Mouse (Mus musculus) adrenal gland, postnatal 14 days (tissue): Measurements from ENCODE around the gene Fermt3. TPM values are rescaled to one million over a fixed set of nuclear protein-coding genes. Genes with fewer than 3 reads are reported as not detected.
A peak's percentile ranks its signal among the peaks of the same experiment; 100 is the strongest.

Experiments
- DNase-seq: peaks from one replicate; pipeline ENCODE4 v3.0.0; 2021; ENCODE audit warnings: mixed read lengths
- total RNA-seq: library from RNA; stranded (reverse); gene quantifications from 2 replicates; pipeline ENCODE4 v1.2.3, GENCODE M21; 2021

The Fermt3 gene
- total RNA-seq, 1 experiment from 2014 or later = 6.4 TPM

DNA sequence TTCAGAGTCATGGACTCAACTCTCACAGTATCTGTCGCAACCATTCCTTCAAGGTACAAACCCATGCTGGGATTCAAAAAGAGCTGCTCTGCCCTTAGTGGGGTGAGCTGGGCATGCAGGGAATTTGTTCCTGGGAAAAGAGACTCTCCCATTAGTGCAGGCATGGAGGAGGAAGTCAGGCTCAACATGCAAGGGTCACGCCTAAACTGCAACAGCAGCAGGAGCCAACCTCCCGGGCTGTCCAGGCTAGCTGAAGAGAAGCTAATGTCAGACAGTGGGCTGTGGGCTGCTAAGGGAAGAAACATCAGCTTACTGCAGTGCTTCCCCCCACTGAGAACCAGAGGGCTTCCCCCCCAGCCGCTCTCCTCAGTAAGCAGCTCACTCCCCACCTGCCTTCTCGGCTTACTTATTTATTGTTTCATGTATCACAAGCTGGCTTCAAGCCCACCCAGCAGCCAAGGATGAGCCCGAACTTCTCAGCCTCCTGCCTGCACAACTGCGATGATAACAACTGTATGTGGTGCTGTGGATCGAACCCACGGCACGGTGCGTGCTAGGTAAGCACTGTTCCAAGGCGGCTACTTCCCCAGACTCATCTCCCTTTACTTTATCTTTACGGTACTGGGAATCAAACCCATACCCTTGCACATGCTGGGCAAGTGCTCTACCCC lies 46.9 kb downstream of the Fermt3 start:
- DNase-seq = no peak

DNA sequence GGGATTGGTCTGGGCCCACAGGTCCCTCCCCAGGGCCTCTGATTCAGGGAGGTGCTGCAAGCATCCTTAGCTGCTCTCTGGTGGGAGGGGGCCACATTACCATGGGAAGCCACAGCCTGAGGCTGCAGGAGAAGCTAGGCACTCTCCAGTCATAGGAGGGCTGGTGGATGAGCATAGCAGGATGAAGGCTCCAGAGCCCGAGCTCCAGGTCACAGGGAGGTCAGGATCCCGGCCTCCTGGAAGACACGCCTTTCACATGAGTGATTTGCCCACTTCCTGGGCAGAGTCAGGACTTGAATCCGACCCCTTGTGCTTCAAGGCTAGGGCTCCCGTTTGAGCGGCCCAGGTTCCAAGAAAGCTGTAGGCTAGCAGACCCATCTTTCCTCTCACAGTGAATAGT lies 47.6 kb downstream of the Fermt3 start:
- no peak for DNase-seq

DNA sequence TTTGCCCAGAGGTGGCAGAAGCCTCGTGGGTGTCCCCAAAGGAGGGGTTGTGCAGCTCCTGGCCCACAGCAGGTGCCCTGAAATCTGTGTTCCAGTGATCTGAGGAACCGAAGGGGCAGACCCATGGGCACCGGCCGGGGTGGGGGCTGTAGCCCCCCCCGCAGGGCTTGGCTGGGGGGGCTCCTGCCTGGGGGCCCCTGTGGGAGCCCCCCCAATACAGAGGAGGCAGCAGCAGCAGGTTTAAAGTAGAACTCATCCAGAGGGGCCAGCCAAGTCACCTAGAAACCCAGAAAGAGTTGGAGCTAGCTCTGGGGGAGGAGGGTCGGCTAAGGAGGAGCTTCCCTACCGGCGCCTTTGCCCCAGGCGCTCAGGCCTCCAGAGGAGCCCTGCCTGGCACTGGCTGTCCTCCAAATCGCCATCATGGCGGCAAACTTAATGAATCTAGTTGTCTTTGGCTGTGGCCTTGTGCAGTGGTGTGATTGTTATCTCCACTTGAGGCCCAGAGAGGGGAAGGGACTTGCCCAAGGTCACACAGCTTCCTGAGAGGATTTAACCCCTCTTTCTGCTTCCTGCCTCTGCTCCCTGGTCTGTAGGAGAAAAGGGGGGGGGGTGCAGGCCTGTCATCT lies 48.7 kb downstream of the Fermt3 start:
- peak; percentile 83 for DNase-seq

DNA sequence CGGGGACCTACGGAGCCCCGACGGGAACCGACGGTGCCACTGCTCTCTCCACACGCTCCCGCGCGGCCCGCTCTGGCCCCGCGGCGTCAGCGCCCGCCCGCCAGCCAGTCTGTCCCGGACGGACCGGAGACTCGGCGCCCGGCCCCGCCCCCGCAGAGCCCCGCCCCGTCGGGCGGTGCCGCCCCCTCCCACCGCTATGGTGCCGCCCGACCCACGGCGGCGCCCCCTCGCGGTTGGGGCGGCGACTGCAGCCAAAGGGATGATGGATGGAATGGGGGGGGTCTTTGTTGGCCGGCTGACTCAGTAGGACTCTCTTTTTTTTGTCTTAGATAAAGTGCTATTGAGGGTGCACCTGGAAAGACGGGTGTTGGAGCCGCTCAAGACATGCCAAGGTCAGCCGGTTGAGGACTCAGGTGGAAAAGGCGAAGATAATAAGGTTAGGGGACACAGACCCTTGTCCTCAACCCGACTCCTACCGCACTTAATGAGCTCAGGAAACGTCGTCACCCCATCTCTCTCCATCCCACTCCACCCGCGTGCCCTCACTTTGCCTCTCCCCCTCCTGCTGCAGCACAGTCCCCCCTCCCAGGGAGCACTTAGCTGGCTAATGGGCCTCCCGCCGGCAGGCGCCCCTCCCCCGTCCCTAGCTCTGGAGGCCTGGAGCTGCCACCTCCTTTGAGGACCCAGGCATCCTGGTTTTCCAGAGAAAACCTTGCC lies 49.4 kb downstream of the Fermt3 start:
- DNase-seq = peak; percentile 90

DNA sequence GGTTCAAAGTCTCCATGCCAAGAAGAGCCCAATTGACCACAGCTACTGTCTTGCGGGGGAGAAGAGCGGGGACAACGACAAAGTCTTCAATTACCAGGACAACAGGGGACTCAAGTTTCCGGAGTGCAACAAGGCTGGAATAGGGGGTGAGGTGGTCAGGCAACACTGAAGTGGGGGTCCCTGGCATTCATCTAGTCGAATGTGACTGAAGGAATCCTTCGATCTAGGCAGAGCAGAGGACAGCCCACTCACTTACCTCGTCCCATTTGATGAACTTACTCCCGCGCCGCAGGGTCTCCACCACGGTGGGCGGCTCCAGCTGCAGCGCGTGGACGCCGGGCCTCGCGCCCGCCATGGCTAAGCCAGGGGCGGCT lies 50.0 kb downstream of the Fermt3 start:
- DNase-seq = no peak

DNA sequence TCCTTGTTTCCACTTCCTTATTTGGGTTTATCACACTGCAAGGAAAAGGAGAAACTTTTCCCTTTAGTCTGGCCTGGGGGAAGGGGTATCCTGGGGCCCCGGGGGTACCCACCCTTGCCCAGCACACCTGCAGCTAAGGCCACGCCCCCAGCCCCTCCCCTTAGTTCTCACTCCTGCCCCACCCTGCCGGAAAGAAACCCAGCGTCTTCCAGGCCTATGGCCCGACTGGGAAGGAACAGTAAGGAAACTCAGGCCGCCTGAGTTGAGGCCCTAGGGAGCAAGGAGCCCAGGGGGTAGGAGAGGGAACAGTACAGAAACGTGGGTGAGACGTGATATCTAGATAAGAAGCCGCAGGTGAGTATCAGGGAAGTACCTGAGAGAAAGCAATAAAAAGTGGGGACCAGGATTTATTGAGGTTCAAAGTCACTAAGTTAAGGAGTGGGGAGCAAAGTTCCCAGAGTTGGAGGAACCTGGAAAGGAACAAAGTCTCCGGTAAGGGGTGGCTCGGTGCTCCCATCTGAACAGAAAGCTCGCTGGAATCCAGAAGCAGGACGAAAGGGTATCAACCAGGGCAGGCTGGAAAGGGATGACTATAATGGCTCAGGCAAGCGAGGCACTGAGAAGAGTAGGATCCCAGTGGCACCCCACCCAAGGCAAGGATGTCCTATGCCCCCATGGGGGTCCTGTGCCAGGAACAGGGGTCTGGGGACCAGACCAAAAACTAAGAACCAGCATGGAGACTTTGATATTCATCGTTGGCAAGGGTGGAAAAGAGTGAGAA lies 50.6 kb downstream of the Fermt3 start:
- peak; percentile 57 for DNase-seq

DNA sequence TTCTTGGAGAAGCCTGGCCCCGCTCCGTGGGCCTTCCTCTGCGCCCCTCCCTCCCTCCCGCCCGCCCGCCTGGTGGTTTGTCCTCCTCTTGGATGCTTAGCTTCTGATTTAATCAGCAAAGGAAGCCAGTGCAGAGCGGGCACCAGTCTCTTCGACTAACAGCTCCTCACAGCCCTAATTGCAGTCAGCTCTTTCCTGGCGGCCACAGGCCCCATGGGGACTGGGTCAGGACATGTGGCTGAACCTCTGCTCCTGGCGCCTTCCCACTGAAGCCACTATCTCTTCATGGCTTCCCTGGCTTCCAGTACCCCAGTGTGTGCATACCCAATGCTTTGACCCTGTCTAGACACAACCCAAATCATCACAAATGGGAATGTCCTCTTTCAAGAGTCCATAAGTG lies 62.8 kb downstream of the Fermt3 start:
- DNase-seq = peak; percentile 61

DNA sequence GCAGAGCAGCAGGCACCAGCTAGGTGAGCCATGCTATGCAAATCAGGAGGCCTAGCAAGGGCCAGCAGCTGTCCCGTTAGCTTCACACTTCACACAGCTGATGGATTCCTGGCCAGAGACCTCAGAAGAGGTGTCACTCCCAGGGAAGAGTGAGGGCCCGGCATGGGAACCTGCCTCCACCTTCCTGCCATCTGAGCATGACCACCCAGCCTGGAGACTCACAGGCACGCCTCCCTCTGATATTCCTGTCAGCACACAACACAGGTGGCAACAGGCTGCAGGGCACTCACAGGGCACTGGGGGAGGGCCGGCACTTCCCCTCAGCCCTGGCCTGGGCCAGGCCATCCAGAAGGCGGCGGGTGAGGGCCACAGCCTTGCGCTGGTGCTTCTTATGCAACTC lies 63.8 kb downstream of the Fermt3 start:
- no peak for DNase-seq

DNA sequence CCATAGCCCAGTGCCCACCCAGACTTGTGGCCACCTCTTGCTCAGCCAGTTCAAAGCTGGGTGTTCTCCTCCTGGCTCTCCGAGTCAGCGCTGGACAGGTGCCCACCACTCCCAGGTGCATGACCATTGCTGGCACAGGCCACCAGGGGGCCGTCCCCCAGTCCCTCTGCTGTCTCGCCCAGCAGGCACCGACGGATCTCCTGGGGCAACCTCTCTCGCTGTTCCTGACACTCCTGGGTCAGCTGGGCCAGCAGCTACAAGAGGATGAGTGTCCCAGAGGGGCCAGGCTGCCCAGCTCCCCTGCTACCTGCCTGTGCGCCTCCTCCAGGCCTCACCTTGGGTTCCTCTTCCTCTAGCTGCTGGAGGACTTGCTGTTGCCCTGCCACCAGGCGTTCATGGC lies 65.2 kb downstream of the Fermt3 start:
- DNase-seq = peak; percentile 77

DNA sequence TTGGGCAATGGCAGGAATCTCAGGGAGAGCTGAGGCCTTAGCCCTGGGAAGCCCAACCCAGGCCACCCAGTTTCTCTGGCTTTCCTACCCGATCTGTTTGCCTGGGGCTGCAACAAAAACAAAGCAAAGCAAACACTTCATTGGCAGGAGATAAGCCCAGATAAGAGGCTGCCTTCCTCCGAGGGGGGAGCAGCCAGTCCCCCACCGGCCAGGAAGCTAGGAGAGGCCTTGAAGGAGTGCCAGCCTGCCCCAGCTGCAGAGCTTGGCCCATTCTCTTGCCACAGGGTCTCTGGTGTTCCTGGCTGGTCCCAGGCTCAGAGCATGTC lies 66.6 kb downstream of the Fermt3 start:
- DNase-seq = peak; percentile 85

DNA sequence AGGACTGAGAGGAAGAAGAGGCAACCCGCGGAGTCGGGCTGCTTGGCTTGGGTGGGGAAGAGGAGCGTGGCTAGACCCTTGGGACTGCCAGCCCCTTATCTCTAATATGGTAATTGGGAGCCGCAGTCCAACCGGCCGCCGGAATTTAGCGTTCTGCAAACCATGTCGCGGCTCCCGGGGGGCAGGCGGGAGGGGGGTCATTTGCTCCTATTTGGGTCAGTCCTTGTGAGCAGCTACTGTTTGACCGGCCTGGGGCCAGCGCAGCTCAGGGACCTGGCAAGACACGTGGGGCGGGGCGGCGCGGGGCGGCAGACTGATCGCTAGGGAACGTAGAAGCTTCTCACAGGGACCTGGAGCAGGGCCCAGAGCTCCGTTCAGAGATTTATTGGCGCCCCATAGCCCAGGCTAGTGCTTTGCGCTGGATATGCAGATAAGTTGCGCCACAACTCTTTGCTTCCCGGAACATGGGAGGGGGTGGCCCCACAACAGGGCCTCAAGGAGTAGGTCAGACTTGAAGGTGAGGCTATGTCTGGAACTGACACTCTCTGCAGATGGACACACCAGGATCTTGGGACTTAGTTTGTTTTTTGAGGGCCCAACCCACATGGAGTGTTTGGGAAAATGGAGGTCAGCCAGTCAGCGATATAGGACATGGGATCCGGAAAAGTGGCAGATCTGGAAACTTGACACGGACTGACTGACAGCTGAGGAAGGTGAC lies 67.1 kb downstream of the Fermt3 start:
- peak; percentile 95 for DNase-seq

DNA sequence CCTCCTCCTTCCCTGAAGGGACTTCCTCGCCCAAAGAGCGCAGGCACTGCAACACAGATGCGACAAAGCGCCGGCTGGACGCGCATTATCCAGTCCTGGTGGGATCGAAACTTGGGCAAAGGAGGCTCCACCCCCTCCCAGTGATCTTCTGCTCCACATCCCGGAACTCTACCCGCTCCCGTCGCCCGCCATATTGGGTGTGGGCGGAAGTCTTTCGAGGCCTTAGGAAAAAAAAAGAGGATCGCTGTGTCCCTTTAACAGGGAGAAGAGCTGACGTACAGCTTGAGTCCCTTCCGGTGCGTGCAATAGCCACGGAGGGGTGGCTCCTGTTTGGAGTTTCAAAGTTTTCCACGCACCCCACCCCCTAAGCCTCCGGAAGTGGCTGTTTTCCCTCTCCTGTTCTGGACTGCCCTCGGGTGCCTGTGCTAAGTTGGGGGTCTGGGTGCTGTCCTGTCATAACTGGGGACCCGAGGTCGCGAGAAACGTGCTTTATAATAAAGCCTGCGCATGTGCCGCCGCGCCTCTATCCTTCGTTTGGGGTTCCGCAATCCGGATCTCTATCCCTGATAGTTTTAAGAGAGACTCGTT lies 67.8 kb downstream of the Fermt3 start:
- peak; percentile 97 for DNase-seq

DNA sequence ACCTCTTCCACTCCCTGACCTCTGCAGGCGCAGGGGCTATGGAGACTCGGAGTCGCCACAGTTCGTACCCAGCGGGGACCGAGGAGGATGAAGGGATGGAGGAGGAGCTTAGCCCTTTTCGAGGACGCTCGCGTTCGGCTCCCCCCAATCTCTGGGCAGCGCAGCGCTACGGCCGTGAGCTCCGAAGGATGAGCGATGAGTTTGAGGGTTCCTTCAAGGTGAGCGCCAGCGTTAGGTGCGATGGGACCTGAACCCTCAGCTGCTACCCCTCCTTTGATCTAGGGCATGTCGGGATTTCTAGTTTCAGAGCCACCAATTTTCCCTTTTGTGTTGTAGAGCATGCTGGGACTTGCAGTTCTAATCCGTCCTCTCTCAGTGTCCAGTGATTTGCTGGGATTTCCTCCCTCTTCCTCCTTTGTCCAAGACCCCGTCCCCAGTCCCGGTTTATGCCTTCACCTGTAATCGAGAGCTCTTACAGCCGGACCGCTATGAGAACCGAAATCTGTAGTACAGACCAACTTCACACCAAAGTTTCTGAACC lies 68.6 kb downstream of the Fermt3 start:
- peak; percentile 73 for DNase-seq

DNA sequence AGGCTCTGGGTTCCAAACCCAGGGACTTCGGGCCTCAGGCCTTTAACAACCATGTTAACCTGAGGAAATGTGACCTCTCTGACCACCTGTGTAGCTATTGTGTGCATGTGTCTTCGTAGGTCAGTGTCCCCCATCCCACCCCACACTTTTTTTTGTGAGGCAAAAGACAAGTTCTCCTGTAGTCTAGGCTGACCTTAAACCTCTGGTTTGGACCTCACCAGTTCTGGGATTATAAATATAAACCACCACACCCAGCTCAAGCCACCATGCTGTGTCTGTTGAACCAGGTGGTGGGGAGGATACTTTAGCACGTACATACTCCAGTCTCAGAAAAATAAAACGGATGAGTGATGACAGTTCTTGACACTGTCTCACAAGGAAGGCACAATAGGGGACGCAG lies 69.3 kb downstream of the Fermt3 start:
- DNase-seq = no peak

DNA sequence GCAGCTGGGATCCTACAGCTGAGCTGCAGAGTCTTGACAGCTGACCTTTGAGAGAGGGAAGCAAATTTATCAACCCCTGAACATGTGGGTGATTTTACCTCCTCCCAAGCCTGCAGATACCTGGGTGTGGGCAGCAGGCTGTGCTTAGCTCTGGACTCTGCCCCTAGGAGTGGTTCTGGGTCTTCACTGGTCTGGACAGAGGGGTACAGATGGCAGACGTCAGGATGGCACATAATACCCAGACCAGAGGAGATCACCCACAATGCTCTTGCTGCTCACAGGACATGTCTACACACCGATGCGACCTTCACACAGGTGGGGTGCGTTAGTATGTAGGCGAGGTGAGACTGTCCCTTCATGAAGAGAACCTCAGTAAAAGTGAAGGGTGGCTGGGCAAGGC lies 69.7 kb downstream of the Fermt3 start:
- no peak for DNase-seq

Other genes starting within 250 kb of the Fermt3 start
- gene Rps6ka4, start 178.8 kb downstream of the Fermt3 start, total RNA-seq = 21.4 and 21.7 TPM in 2 replicates
- 2.4 and 4.7 TPM in 2 replicates for gene Ccdc88b, start 161.3 kb downstream of the Fermt3 start, total RNA-seq
- 76.6 and 79.0 TPM in 2 replicates for gene Trmt112, start 109.8 kb downstream of the Fermt3 start, total RNA-seq
- 420 and 426 TPM in 2 replicates for gene Prdx5, start 109.4 kb downstream of the Fermt3 start, total RNA-seq
- 63.2 and 67.0 TPM in 2 replicates for gene Esrra, start 97.7 kb downstream of the Fermt3 start, total RNA-seq
- 0.53 TPM in 1 of 2 replicates, not detected in the other for gene Catsperz, start 94.1 kb downstream of the Fermt3 start, total RNA-seq
- gene Kcnk4, start 85.0 kb downstream of the Fermt3 start, total RNA-seq = 0.93 TPM in 1 of 2 replicates, not detected in the other
- 43.0 and 45.0 TPM in 2 replicates for gene Bad, start 77.6 kb downstream of the Fermt3 start, total RNA-seq
- 43.0 and 43.3 TPM in 2 replicates for gene Gpr137, start 77.0 kb downstream of the Fermt3 start, total RNA-seq
- gene Ppp1r14b, start 44.5 kb downstream of the Fermt3 start, total RNA-seq = 264 and 275 TPM in 2 replicates
- 52.1 and 54.6 TPM in 2 replicates for gene Plcb3, start 43.0 kb downstream of the Fermt3 start, total RNA-seq
- gene Fkbp2, start 39.0 kb downstream of the Fermt3 start, total RNA-seq = 115 and 121 TPM in 2 replicates
- 116 and 122 TPM in 2 replicates for gene Vegfb, start 31.8 kb downstream of the Fermt3 start, total RNA-seq
- 44.4 and 47.4 TPM in 2 replicates for gene Dnajc4, start 26.9 kb downstream of the Fermt3 start, total RNA-seq
- gene Nudt22, start 23.4 kb downstream of the Fermt3 start, total RNA-seq = 24.5 and 37.4 TPM in 2 replicates
- gene Trpt1, start 23.3 kb downstream of the Fermt3 start, total RNA-seq = 15.0 and 15.1 TPM in 2 replicates
- 132 and 155 TPM in 2 replicates for gene Stip1, start 20.5 kb upstream of the Fermt3 start, total RNA-seq
- 118 and 138 TPM in 2 replicates for gene Macrod1, start 37.3 kb upstream of the Fermt3 start, total RNA-seq
- 1.2 and 1.5 TPM in 2 replicates for gene Flrt1, start 86.3 kb upstream of the Fermt3 start, total RNA-seq
- gene Otub1, start 186.8 kb upstream of the Fermt3 start, total RNA-seq = 103 and 124 TPM in 2 replicates
- gene Cox8a, start 198.1 kb upstream of the Fermt3 start, total RNA-seq = 1,334 and 1,491 TPM in 2 replicates
- gene Naa40, start 221.7 kb upstream of the Fermt3 start, total RNA-seq = 27.9 and 30.6 TPM in 2 replicates
- 3.4 and 4.1 TPM in 2 replicates for gene Rcor2, start 247.9 kb upstream of the Fermt3 start, total RNA-seq